In the genomic region with DNA sequence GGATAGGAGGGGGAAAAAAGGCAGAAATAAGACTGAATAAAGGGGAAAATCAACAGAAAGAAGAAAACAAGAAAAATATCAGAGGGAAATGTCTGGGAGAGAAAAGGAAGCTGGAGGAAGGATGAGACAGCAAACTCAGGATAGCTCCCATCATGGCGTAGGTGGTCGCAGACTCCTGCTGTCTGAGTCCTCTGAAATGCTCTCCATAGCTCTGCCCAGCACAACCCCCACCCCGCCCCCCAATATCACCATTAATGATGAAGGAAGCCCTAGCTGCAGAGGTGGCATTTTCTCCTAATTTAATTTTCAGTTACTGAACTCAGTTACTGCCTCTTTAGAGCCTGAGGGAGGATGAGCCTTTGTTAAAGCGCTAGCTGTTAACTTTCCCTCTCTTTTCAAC, we compare ENCODE assay signal across 23 mouse cellular contexts.
A peak's percentile ranks its signal among the peaks of the same experiment; 100 is the strongest.
DNase-seq lines count a peak whose midpoint lies in the region; ATAC-seq and TF ChIP-seq lines count a peak whose summit lies in the region.
"Had no signal": no experiment of that assay in that cellular context is flagged by ENCODE, and none has a peak within 500 bp of the region (broad histone marks: within the 10 kb centered on the region; RNA-seq: fewer than 3 reads in every experiment).

No protein-coding gene starts in this region.

- no peak for DNase-seq in forebrain, embryonic 10.5 days (ENCODE audit: extremely low spot score, low spot score)
- no peak for DNase-seq in forebrain, embryonic 14.5 days (ENCODE audit: low spot score)
- no peak for DNase-seq in hindbrain, postnatal 0 days (ENCODE audit: low spot score)
- no peak for DNase-seq in kidney, adult 9 months
- DNase-seq: adrenal gland, postnatal 10 days; adrenal gland, postnatal 36 days; cerebellum, adult 11 months; cerebellum, adult 2 months; cerebellum, postnatal 14 days; gastrocnemius, postnatal 25 days; heart, adult 18-20 months; heart, postnatal 10 days; heart, postnatal 4 days had no signal

- H3K27ac ChIP-seq in forebrain, embryonic 10.5 days: 0 out of 2 replicates have a peak overlapping the region, but pooled peaks have one; percentile 15
- no peak overlapping the region for H3K27ac ChIP-seq in forebrain, embryonic 14.5 days (ENCODE audit: low read depth, low read length)
- H3K27ac ChIP-seq in hindbrain, embryonic 15.5 days (replicated peaks): 0 out of 2 replicates have a peak overlapping the region, but pooled peaks have one; percentile 20
- no peak overlapping the region for H3K27ac ChIP-seq in hindbrain, postnatal 0 days
- no peak overlapping the region for H3K27ac ChIP-seq in midbrain, embryonic 13.5 days
- no peak overlapping the region for H3K27ac ChIP-seq in midbrain, embryonic 16.5 days (ENCODE audit: low read length)
- H3K27ac ChIP-seq: forebrain, embryonic 12.5 days; heart, embryonic 15.5 days had no signal

- no peaks in the 10 kb centered on the region for H3K27me3 ChIP-seq in forebrain, embryonic 10.5 days (ENCODE audit: poor library complexity, severe bottlenecking)
- no peaks in the 10 kb centered on the region for H3K27me3 ChIP-seq in forebrain, embryonic 14.5 days (replicated peaks; ENCODE audit: control insufficient read depth, insufficient read depth, low read length)
- no peaks in the 10 kb centered on the region for H3K27me3 ChIP-seq in hindbrain, embryonic 15.5 days
- no peaks in the 10 kb centered on the region for H3K27me3 ChIP-seq in hindbrain, postnatal 0 days (ENCODE audit: insufficient read depth, low read length)
- no peaks in the 10 kb centered on the region for H3K27me3 ChIP-seq in midbrain, embryonic 13.5 days
- no peaks in the 10 kb centered on the region for H3K27me3 ChIP-seq in midbrain, embryonic 16.5 days (ENCODE audit: control insufficient read depth, insufficient read depth, low read depth, low read length)
- H3K27me3 ChIP-seq: forebrain, embryonic 12.5 days; heart, embryonic 12.5 days; heart, embryonic 15.5 days had no signal

- H3K9ac ChIP-seq in forebrain, embryonic 14.5 days (ENCODE audit: low read length): no peak overlapping the region
- H3K9ac ChIP-seq in hindbrain, embryonic 15.5 days: no peak overlapping the region
- H3K9ac ChIP-seq in hindbrain, postnatal 0 days (replicated peaks; ENCODE audit: low read length): no peak overlapping the region
- no peak overlapping the region for H3K9ac ChIP-seq in midbrain, embryonic 13.5 days (replicated peaks)
- H3K9ac ChIP-seq in midbrain, embryonic 16.5 days (ENCODE audit: low read depth, low read length): no peak overlapping the region
- H3K9ac ChIP-seq: forebrain, embryonic 12.5 days; heart, embryonic 12.5 days; heart, embryonic 15.5 days had no signal

- 77% methylated on average over 4 of the region's 4 CpGs for WGBS in forebrain, embryonic 10.5 days
- 81% methylated on average over 4 of the region's 4 CpGs for WGBS in forebrain, embryonic 14.5 days
- 67% methylated on average over 4 of the region's 4 CpGs for WGBS in hindbrain, embryonic 15.5 days
- WGBS in hindbrain, postnatal 0 days: 78% methylated on average over 4 of the region's 4 CpGs
- 77% methylated on average over 4 of the region's 4 CpGs for WGBS in midbrain, embryonic 13.5 days
- WGBS in midbrain, embryonic 16.5 days: 80% methylated on average over 4 of the region's 4 CpGs

- no peaks in the 10 kb centered on the region for H3K9me3 ChIP-seq in forebrain, embryonic 10.5 days
- no peaks in the 10 kb centered on the region for H3K9me3 ChIP-seq in forebrain, embryonic 14.5 days (replicated peaks; ENCODE audit: control insufficient read depth, low read length)
- H3K9me3 ChIP-seq in hindbrain, embryonic 15.5 days: no peaks in the 10 kb centered on the region
- no peaks in the 10 kb centered on the region for H3K9me3 ChIP-seq in hindbrain, postnatal 0 days (ENCODE audit: low read length)
- no peaks in the 10 kb centered on the region for H3K9me3 ChIP-seq in midbrain, embryonic 13.5 days
- H3K9me3 ChIP-seq in midbrain, embryonic 16.5 days (replicated peaks; ENCODE audit: control insufficient read depth, low read length, poor library complexity, severe bottlenecking): no peaks in the 10 kb centered on the region
- H3K9me3 ChIP-seq: forebrain, embryonic 12.5 days; heart, embryonic 12.5 days; heart, embryonic 15.5 days had no signal

- no peak for ATAC-seq in forebrain, embryonic 14.5 days
- no peak for ATAC-seq in hindbrain, embryonic 15.5 days (ENCODE audit: low FRiP score, low read depth)
- ATAC-seq in hindbrain, postnatal 0 days: no peak
- ATAC-seq in midbrain, embryonic 13.5 days: 0 out of 2 replicates have a peak, but pooled peaks have one; percentile 34
- ATAC-seq in midbrain, embryonic 16.5 days: peak; percentile 58
- ATAC-seq in erythroblast, adult 5-6 weeks (replicated peaks; ENCODE audit: low FRiP score, poor library complexity, severe bottlenecking): no peak
- ATAC-seq: activated CD4-positive, CD25-positive, alpha-beta regulatory T cell, adult 4 months; forebrain, embryonic 16.5 days; intestine, postnatal 0 days had no signal

- TF ChIP-seq CTCF in hindbrain, postnatal 0 days (IDR thresholded peaks at IDR 0.05; ENCODE audit: low read depth): no peak

- no peaks in the 10 kb centered on the region for H3K36me3 ChIP-seq in forebrain, embryonic 10.5 days (replicated peaks)
- H3K36me3 ChIP-seq in forebrain, embryonic 14.5 days (ENCODE audit: control insufficient read depth, insufficient read depth, low read length): no peaks in the 10 kb centered on the region
- no peaks in the 10 kb centered on the region for H3K36me3 ChIP-seq in hindbrain, embryonic 15.5 days
- no peaks in the 10 kb centered on the region for H3K36me3 ChIP-seq in hindbrain, postnatal 0 days (ENCODE audit: insufficient read depth, low read length)
- H3K36me3 ChIP-seq in midbrain, embryonic 13.5 days: no peaks in the 10 kb centered on the region
- no peaks in the 10 kb centered on the region for H3K36me3 ChIP-seq in midbrain, embryonic 16.5 days (ENCODE audit: control insufficient read depth, insufficient read depth, low read length)
- H3K36me3 ChIP-seq: forebrain, embryonic 12.5 days; heart, embryonic 12.5 days; heart, embryonic 15.5 days had no signal

- H3K4me3 ChIP-seq in forebrain, embryonic 10.5 days: no peak overlapping the region
- no peak overlapping the region for H3K4me3 ChIP-seq in forebrain, embryonic 14.5 days (ENCODE audit: low read depth, low read length)
- H3K4me3 ChIP-seq in hindbrain, embryonic 15.5 days: no peak overlapping the region
- no peak overlapping the region for H3K4me3 ChIP-seq in hindbrain, postnatal 0 days (ENCODE audit: low read length)
- no peak overlapping the region for H3K4me3 ChIP-seq in midbrain, embryonic 13.5 days (replicated peaks)
- H3K4me3 ChIP-seq in midbrain, embryonic 16.5 days (ENCODE audit: low read depth, low read length): no peak overlapping the region
- H3K4me3 ChIP-seq: forebrain, embryonic 12.5 days; heart, embryonic 12.5 days; heart, embryonic 15.5 days had no signal

- peaks cover 9% of the 10 kb centered on the region for H3K4me1 ChIP-seq in forebrain, embryonic 10.5 days
- no peaks in the 10 kb centered on the region for H3K4me1 ChIP-seq in forebrain, embryonic 14.5 days (ENCODE audit: control insufficient read depth, insufficient read depth, low read length)
- 0 out of 2 replicates have a peak, but pooled peaks cover 4% of the 10 kb centered on the region for H3K4me1 ChIP-seq in hindbrain, embryonic 15.5 days (replicated peaks)
- no peaks in the 10 kb centered on the region for H3K4me1 ChIP-seq in hindbrain, postnatal 0 days (ENCODE audit: insufficient read depth, low read length)
- no peaks in the 10 kb centered on the region for H3K4me1 ChIP-seq in midbrain, embryonic 13.5 days (replicated peaks)
- no peaks in the 10 kb centered on the region for H3K4me1 ChIP-seq in midbrain, embryonic 16.5 days (ENCODE audit: control insufficient read depth, insufficient read depth, low read length)
- H3K4me1 ChIP-seq: heart, embryonic 12.5 days; heart, embryonic 15.5 days had no signal

- H3K4me2 ChIP-seq in forebrain, embryonic 14.5 days (ENCODE audit: low read length): no peak overlapping the region
- H3K4me2 ChIP-seq in hindbrain, embryonic 15.5 days: no peak overlapping the region
- H3K4me2 ChIP-seq in hindbrain, postnatal 0 days (ENCODE audit: low read depth, low read length): no peak overlapping the region
- no peak overlapping the region for H3K4me2 ChIP-seq in midbrain, embryonic 13.5 days (replicated peaks)
- no peak overlapping the region for H3K4me2 ChIP-seq in midbrain, embryonic 16.5 days (ENCODE audit: low read length)
- H3K4me2 ChIP-seq: forebrain, embryonic 12.5 days; heart, embryonic 12.5 days; heart, embryonic 15.5 days had no signal

Comparison
In these comparisons a context has a peak if more than half of its experiments do, and no peak if none do; other contexts are left out.
1. H3K27ac ChIP-seq: peak in forebrain, embryonic 10.5 days (single experiment) and hindbrain, embryonic 15.5 days (single experiment); none in forebrain, embryonic 14.5 days (single experiment), hindbrain, postnatal 0 days (single experiment), midbrain, embryonic 13.5 days (single experiment) and midbrain, embryonic 16.5 days (single experiment).
2. ATAC-seq: peak in midbrain, embryonic 13.5 days (single experiment) and midbrain, embryonic 16.5 days (single experiment); none in forebrain, embryonic 14.5 days (single experiment), hindbrain, embryonic 15.5 days (single experiment), hindbrain, postnatal 0 days (single experiment) and erythroblast, adult 5-6 weeks (single experiment).